In genomic region chr10:96646024-96646866, GRCm38 (mm10) we compare ENCODE assay signal across 9 mouse cellular contexts. TPM values are rescaled to one million over a fixed set of nuclear protein-coding genes. Genes with fewer than 3 reads are reported as not detected.
DNase-seq lines count a peak whose midpoint lies in the region; ATAC-seq and TF ChIP-seq lines count a peak whose summit lies in the region.
"Had no signal": no experiment of that assay in that cellular context is flagged by ENCODE, and none has a peak within 500 bp of the region (broad histone marks: within the 10 kb centered on the region; RNA-seq: fewer than 3 reads in every experiment).

No protein-coding gene starts in this region.

- no peak overlapping the region for H3K4me3 ChIP-seq in liver, embryonic 14.5 days (ENCODE audit: insufficient read depth in 1 of 2, low read depth in 2 of 2, low read length in 2 of 2)
- no peak overlapping the region for H3K4me3 ChIP-seq in neural tube, embryonic 12.5 days
- H3K4me3 ChIP-seq: limb, embryonic 15.5 days had no signal

- no peaks in the 10 kb centered on the region for H3K4me1 ChIP-seq in liver, embryonic 14.5 days (replicated peaks; ENCODE audit: control insufficient read depth in 2 of 2, insufficient read depth in 2 of 2, low read length in 1 of 2)
- peaks cover 16% of the 10 kb centered on the region for H3K4me1 ChIP-seq in neural tube, embryonic 12.5 days

- DNase-seq in brain, embryonic 18.5 days (ENCODE audit: low read depth, low spot score): peak; percentile 52
- peak; percentile 84 to 91 for DNase-seq in cerebellum, postnatal 10 days
- peak; percentile 25 to 41 for DNase-seq in frontal cortex, postnatal 14 days (ENCODE audit: low spot score in 2 of 2)
- DNase-seq in kidney, postnatal 14 days: peak; percentile 38
- DNase-seq in liver, embryonic 14.5 days (ENCODE audit: low read depth in 3 of 3, low spot score in 3 of 3): no peak
- DNase-seq in ovary, postnatal 10 days (ENCODE audit: low spot score): no peak
- DNase-seq in testis, postnatal 10 days (ENCODE audit: low spot score): no peak

- no peak for TF ChIP-seq CTCF in liver, embryonic 14.5 days (IDR thresholded peaks at IDR 0.05; ENCODE audit: low read depth)

- no peaks in the 10 kb centered on the region for H3K27me3 ChIP-seq in liver, embryonic 14.5 days (ENCODE audit: control insufficient read depth, insufficient read depth, low read length)
- no peaks in the 10 kb centered on the region for H3K27me3 ChIP-seq in neural tube, embryonic 12.5 days (replicated peaks)
- H3K27me3 ChIP-seq: limb, embryonic 15.5 days had no signal

- no peaks in the 10 kb centered on the region for H3K9me3 ChIP-seq in liver, embryonic 14.5 days (ENCODE audit: control insufficient read depth, low read length)
- H3K9me3 ChIP-seq in neural tube, embryonic 12.5 days: no peaks in the 10 kb centered on the region
- H3K9me3 ChIP-seq: limb, embryonic 15.5 days had no signal

- no peak overlapping the region for H3K27ac ChIP-seq in liver, embryonic 14.5 days
- H3K27ac ChIP-seq in neural tube, embryonic 12.5 days: peak overlapping the region; percentile 71
- H3K27ac ChIP-seq: limb, embryonic 15.5 days had no signal

- ATAC-seq in liver, embryonic 14.5 days (ENCODE audit: insufficient read depth): no peak
- ATAC-seq in neural tube, embryonic 12.5 days (ENCODE audit: low FRiP score, low read depth): peak; percentile 98

- peak overlapping the region; percentile 29; the same call in 1 of the 2 replicates for H3K4me2 ChIP-seq in liver, embryonic 14.5 days (ENCODE audit: low read depth)
- peak overlapping the region; percentile 43 for H3K4me2 ChIP-seq in neural tube, embryonic 12.5 days (replicated peaks)
- H3K4me2 ChIP-seq: limb, embryonic 15.5 days had no signal

- no peaks in the 10 kb centered on the region for H3K36me3 ChIP-seq in liver, embryonic 14.5 days (replicated peaks; ENCODE audit: control insufficient read depth, insufficient read depth, low read depth)
- no peaks in the 10 kb centered on the region for H3K36me3 ChIP-seq in neural tube, embryonic 12.5 days
- H3K36me3 ChIP-seq: limb, embryonic 15.5 days had no signal

- H3K9ac ChIP-seq in liver, embryonic 14.5 days (replicated peaks): no peak overlapping the region
- no peak overlapping the region for H3K9ac ChIP-seq in neural tube, embryonic 12.5 days
- H3K9ac ChIP-seq: limb, embryonic 15.5 days had no signal

- no peak for TF ChIP-seq EP300 in liver, embryonic 14.5 days (IDR thresholded peaks at IDR 0.05; ENCODE audit: low read depth)

- 30% methylated on average over 13 of the region's 13 CpGs for WGBS in liver, embryonic 14.5 days (ENCODE audit: insufficient replicate concordance)
- WGBS in neural tube, embryonic 12.5 days: 10% methylated on average over 13 of the region's 13 CpGs

RNA-seq across cellular contexts. Expression of gene Btg1, which starts 29.4 kb away (rescaled TPM):
- 1.0 and 2.7 TPM in 2 replicates for polyA plus RNA-seq in liver, embryonic 14.5 days (2012; rRNA removed)
- 7.9 and 9.7 TPM in 2 replicates for polyA plus RNA-seq in liver, embryonic 14.5 days (2014; fragmentation: Nextera tagmentation; extraction: Ambion mirVana)
- polyA plus RNA-seq in neural tube, embryonic 12.5 days (2016; fragmentation: Nextera tagmentation; extraction: Ambion mirVana): 67.8 and 69.5 TPM in 2 replicates

Comparison
In these comparisons a context has a peak if more than half of its experiments do, and no peak if none do; other contexts are left out.
1. DNase-seq: peak in brain, embryonic 18.5 days (single experiment), cerebellum, postnatal 10 days (2 of 2), frontal cortex, postnatal 14 days (2 of 2) and kidney, postnatal 14 days (single experiment); none in liver, embryonic 14.5 days (0 of 3), ovary, postnatal 10 days (single experiment) and testis, postnatal 10 days (single experiment).